Mouse (Mus musculus): Measurements from ENCODE around the gene Prpf31.

Prpf31 gene

DNA sequence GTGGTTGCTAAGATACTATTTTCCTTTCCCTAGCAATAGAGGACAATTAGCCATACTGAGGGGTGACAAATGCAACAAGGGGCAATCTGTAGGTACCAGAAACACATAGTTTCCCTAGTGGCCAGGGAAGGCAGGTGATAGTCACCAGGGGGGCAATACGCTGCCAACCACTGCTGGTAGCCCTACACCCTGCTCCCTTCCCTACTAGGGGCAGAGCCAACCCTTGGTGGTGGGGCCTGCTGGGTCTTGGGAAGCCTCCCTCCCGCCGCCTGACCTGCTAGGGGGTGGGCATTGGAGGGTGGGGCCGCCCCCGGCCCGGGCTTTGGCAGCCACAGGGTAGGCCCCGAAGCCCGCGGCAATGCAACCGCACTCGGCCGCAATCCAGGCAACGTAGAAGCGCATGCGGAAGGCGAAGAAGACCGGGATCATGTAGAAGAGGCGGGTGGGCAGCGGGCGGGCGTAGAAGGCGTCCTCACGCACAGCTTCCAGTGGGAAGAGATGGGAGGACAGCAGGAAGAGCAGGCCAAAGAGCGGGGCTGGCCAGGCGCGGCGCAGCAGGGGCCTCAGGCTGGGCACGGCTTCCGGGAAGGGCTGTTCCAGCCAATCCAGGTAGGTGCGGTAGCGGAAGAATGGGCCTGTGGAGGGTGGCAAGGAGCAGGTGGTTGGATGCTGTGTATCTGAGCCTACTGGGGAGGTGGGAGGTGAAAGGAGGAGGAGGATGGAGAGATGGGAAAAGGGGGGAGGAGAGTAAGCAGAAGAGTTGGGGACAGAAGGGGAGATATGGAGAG, 55.8 kb downstream of the Prpf31 start:
- no peak for DNase-seq (ENCODE audit: low read depth)

DNA sequence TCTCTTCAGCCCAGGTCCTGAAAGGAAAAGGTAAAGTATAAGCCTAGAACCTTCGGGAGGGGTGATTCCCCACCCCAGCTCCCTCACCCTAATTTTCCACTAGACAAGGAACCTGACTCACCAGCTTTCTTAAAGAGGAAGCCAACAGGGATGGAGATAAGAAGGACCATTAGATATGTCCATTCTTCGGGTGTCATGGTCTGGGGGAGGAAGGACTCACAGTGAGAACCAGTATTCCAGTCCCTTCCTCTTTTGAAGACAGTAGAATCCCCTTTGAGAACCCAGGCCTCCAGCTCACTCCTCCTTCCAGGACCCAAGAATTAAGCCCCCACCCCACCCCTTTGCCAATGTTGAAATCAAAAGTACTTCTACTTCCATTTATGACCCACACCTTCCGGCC, 62.1 kb downstream of the Prpf31 start:
- no peak for DNase-seq (ENCODE audit: low read depth)
